Mouse (Mus musculus) stomach, embryonic 14.5 days (tissue): ENCODE measurements around the gene Fam173a. TPM values are rescaled to one million over a fixed set of nuclear protein-coding genes. Genes with fewer than 3 reads are reported as not detected.
"Not testable (repeated sequence)": the region's sequence is repeated elsewhere in the genome, so short reads cannot be mapped to it uniquely, and the experiment has no call there.

Source experiments
- ATAC-seq: fragments of 200-750 bp; cut with Nextera tagmentation; 2 replicates; pipeline ENCODE4 v1.8.0; 2017; ENCODE audit warnings: low read depth, moderate TSS enrichment; ENCODE audit not compliant: insufficient number of reproducible peaks, insufficient read depth, low FRiP score
- H3K27ac ChIP-seq: fragments of 300-500 bp; sonication (generic); 2 replicates; pipeline ENCODE4 v1.5.1; 2014; ENCODE audit warnings: mild to moderate bottlenecking, low read length, moderate library complexity, mixed read lengths
- H3K27me3 ChIP-seq: fragments of 300-500 bp; sonication (generic); 2 replicates; pipeline ENCODE4 v1.6.1; 2014; ENCODE audit warnings: low read length, control low read depth, mixed read lengths; ENCODE audit not compliant: control insufficient read depth, insufficient read depth
- H3K36me3 ChIP-seq: fragments of 300-500 bp; sonication (generic); 2 replicates; pipeline ENCODE4 v1.6.1; 2014; ENCODE audit warnings: mild to moderate bottlenecking, control low read depth, low read length, moderate library complexity, mixed read lengths; ENCODE audit not compliant: control insufficient read depth, insufficient read depth
- H3K4me1 ChIP-seq: fragments of 300-500 bp; sonication (generic); 2 replicates; pipeline ENCODE4 v1.6.1; 2014; ENCODE audit warnings: low read length, control low read depth, mixed read lengths; ENCODE audit not compliant: control insufficient read depth, insufficient read depth
- H3K4me2 ChIP-seq: fragments of 300-500 bp; sonication (generic); replicated peaks from 2 replicates; pipeline ENCODE4 v1.6.1; 2014; ENCODE audit warnings: low read depth, low read length, control low read depth
- H3K4me3 ChIP-seq: fragments of 300-500 bp; sonication (generic); 2 replicates; pipeline ENCODE4 v1.5.1; 2014; ENCODE audit warnings: low read depth, low read length, control low read depth
- H3K9ac ChIP-seq: fragments of 300-500 bp; sonication (generic); replicated peaks from 2 replicates; pipeline ENCODE4 v1.6.1; 2014; ENCODE audit warnings: low read depth, mild to moderate bottlenecking, control low read depth, low read length, moderate library complexity, mixed read lengths
- H3K9me3 ChIP-seq: fragments of 300-500 bp; sonication (generic); 2 replicates; pipeline ENCODE4 v1.6.1; 2016; ENCODE audit warnings: low read depth, low read length, control low read depth; ENCODE audit not compliant: control insufficient read depth
- WGBS: fragments of 180-500 bp; shearing (Covaris S2); extraction: QIAGEN DNeasy Blood & Tissue Kit; methylation state at CpG from one replicate; pipeline ENCODE4 v1.1.7; 2014; 5-methylcytosine and 5-hydroxymethylcytosine counted together
- microRNA-seq: library from miRNA; unstranded; fragments of <30 nt; microRNA quantifications from one replicate; pipeline ENCODE4, GENCODE M21; 2016
- polyA plus RNA-seq: library from polyadenylated mRNA; unstranded; fragments of >200 nt; fragmentation: Nextera tagmentation; extraction: Ambion mirVana; gene quantifications from 2 replicates; pipeline ENCODE4 v1.2.1, GENCODE M21; 2014

Fam173a gene
- polyA plus RNA-seq, 1 experiment from 2014 or later: 109 TPM

DNA sequence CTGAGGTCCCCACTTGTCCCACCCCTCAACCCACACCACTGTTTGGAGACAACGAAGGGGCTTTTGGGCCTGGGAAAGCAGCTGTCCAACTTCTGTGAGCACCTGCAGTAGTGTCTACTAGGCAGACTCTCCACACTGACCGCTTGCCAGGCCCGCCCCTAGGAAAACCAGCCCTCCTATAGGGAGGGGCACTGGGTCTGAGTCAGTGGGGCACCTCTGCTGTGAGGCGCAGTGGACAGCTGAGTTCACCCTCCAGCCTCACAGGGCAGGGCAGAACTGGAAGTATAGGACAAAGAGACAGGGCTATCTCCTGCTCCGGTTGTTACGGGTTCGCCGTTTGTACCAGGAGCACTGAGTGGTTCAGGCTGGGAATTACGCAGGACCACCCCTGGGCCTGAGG is 38.5 kb downstream of the Fam173a start, which contains the start of gene Msln:
Msln (minus strand) TSS at position 138 of the 400 bp plus-strand sequence.
- H3K27me3 ChIP-seq: no peaks in the 10 kb centered on the region
- WGBS: 71% methylated on average over 9 of the region's 9 CpGs
- no peaks in the 10 kb centered on the region for H3K9me3 ChIP-seq
- H3K4me2 ChIP-seq: 0 out of 2 replicates have a peak within 1 kb of the TSS, but pooled peaks have one; percentile 10
- no peaks in the 10 kb centered on the region for H3K36me3 ChIP-seq
- no peak within 1 kb of the TSS for H3K27ac ChIP-seq
- peak; percentile 50; the same call in 1 of the 2 replicates for ATAC-seq
- H3K4me1 ChIP-seq: peaks cover 21% of the 10 kb centered on the region
- no peak within 1 kb of the TSS for H3K9ac ChIP-seq
- no peak within 1 kb of the TSS for H3K4me3 ChIP-seq

DNA sequence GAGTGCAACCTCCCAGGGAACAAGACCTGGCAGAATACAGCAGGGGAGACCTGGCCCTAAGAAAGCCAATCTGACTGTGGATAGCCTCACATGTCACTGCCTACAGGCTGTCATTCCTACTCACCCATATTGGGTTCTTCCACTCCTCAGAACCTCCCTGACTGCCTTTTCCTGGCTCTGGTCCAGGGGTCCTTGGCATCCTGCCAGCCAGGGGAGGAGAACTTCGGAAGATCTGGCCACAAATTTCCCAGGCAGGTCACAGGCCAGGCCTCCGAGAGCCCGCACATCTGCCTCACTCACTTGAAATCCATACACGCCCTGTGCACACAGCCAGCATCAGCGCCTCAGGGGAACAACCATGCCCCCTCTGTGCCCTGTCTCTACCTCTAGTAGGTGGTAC is 41.3 kb downstream of the Fam173a start:
- no peak overlapping the region for H3K27ac ChIP-seq
- ATAC-seq: no peak
- no peaks in the 10 kb centered on the region for H3K9me3 ChIP-seq
- no peaks in the 10 kb centered on the region for H3K27me3 ChIP-seq
- H3K4me2 ChIP-seq: no peak overlapping the region
- 21% methylated on average over 5 of the region's 5 CpGs for WGBS
- H3K36me3 ChIP-seq: no peaks in the 10 kb centered on the region
- no peak overlapping the region for H3K9ac ChIP-seq
- no peak overlapping the region for H3K4me3 ChIP-seq
- peaks cover 18% of the 10 kb centered on the region for H3K4me1 ChIP-seq

DNA sequence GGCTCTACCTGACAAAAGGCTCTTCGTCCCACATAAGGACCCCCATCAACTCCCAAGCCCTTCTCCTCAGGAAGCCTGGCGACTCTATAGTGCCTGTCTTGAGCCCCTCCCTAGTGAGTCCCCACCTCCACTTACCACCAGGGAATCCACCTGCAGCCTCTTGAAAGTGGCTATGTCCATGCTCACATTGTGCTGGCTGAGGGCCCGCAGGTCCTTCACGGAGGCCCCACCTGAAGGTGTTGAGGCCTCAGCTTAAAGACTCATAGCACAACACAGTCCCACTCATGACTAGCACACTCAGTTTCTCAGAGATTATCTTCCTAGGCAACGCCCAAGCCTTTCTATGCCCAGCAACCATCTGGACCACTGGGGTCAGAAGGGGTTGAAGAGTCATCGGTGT is 43.4 kb downstream of the Fam173a start:
- no peak overlapping the region for H3K9ac ChIP-seq
- ATAC-seq: no peak
- no peak overlapping the region for H3K4me3 ChIP-seq
- peaks cover 5% of the 10 kb centered on the region for H3K4me1 ChIP-seq
- no peak overlapping the region for H3K27ac ChIP-seq
- 89% methylated on average over 6 of the region's 6 CpGs for WGBS
- H3K27me3 ChIP-seq: no peaks in the 10 kb centered on the region
- no peaks in the 10 kb centered on the region for H3K36me3 ChIP-seq
- H3K9me3 ChIP-seq: no peaks in the 10 kb centered on the region
- no peak overlapping the region for H3K4me2 ChIP-seq

DNA sequence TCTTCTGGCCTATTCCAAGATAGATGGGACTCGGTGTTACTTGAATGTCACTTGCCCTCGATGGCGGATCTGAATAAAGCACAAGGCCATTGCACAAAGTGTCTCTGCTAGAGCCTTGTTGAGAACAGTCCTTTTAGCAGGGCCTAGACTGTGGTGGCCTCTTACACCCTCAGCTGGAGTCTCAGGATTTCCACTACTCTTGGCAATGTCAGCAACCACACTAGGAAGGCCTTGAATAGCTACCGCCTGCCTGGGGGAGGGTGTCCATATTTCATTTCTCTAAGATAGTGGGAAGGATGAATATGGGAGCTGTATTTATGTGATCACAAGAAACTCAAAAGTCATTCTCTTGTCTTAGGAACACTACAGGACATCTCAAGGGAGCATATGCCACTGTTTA is 44.5 kb downstream of the Fam173a start:
- Histone ChIP-seq H3K27me3 (no peaks in the 10 kb centered on the region), H3K36me3 (no peaks in the 10 kb centered on the region), H3K9me3 (no peaks in the 10 kb centered on the region), H3K4me2 (no peak overlapping the region), H3K4me1 (peaks cover 5% of the 10 kb centered on the region), H3K4me3 (no peak overlapping the region), H3K9ac (no peak overlapping the region), H3K27ac (no peak overlapping the region)
- no peak for ATAC-seq
- 92% methylated on average over 4 of the region's 4 CpGs for WGBS

DNA sequence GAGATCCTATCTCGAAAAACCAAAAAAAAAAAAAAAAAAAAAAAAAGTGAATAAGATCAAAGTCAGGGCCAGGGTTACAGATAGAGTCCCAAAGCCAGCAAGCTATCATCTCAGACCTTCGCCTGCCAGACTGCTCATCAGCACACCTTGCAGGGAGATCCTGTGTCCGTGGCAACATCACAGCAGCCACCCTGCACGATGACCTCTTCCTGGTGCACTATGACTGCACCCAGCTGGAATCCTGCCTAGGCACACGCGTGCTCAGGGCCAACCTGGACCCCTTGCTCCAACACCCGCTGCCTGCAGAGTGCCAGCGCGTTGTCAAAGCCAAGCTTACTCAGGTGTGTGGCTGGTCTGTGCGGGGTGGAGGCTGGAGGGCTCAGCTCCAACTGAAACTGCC is 48.4 kb downstream of the Fam173a start:
- Histone ChIP-seq H3K4me1 (no peaks in the 10 kb centered on the region), H3K27me3 (no peaks in the 10 kb centered on the region), H3K9ac (no peak overlapping the region), H3K9me3 (no peaks in the 10 kb centered on the region), H3K36me3 (no peaks in the 10 kb centered on the region), H3K4me2 (no peak overlapping the region), H3K27ac (no peak overlapping the region), H3K4me3 (no peak overlapping the region)
- no peak for ATAC-seq
- 79% methylated on average over 10 of the region's 10 CpGs for WGBS

DNA sequence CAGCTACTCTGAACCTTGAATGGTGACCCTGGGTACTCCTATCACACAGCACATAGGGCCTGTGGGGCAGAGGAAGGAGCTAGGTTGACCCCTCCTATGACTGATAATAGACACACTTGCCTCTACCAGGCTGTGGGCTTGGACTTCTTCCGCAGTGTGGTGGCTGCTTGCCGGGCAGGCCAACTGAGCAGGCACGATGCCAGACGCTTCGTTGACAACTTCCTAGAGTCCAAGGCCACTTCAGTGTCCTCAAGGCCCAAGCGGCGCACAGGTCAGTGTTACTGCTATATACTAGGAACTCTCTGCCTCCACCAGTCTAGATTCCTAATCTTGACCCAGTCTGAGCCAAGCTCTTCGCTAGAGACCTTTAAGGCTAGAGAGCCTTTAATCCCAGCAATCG is 48.9 kb downstream of the Fam173a start:
- no peak overlapping the region for H3K27ac ChIP-seq
- H3K4me3 ChIP-seq: no peak overlapping the region
- H3K9me3 ChIP-seq: no peaks in the 10 kb centered on the region
- H3K4me1 ChIP-seq: no peaks in the 10 kb centered on the region
- H3K9ac ChIP-seq: no peak overlapping the region
- H3K36me3 ChIP-seq: no peaks in the 10 kb centered on the region
- no peaks in the 10 kb centered on the region for H3K27me3 ChIP-seq
- H3K4me2 ChIP-seq: no peak overlapping the region
- 90% methylated on average over 9 of the region's 9 CpGs for WGBS
- ATAC-seq: no peak

DNA sequence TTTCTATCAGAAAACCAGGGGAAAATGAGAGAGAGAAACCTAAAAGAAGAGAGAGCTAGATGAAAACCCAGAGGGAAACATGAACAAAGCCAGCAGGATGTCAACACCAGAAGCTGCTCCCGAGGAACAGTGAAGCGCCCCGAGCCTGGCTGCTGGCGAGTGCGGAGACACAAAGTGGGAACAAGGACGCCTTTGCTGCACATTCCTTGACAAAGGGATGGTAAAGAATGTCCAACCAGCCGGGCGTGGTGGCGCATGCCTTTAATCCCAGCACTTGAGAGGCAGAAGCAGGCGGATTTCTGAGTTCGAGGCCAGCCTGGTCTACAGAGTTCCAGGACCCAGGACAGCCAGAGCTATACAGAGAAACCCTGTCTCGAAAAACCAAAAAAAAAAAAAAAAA is 51.2 kb downstream of the Fam173a start:
- ATAC-seq, H3K27ac ChIP-seq, H3K4me3 ChIP-seq, H3K9ac ChIP-seq, H3K9me3 ChIP-seq, H3K4me1 ChIP-seq, H3K27me3 ChIP-seq, H3K36me3 ChIP-seq, H3K4me2 ChIP-seq: not testable (repeated sequence)
- 70% methylated on average over 12 of the region's 12 CpGs for WGBS

Small RNAs within 50 kb of the gene (microRNA-seq; reads per million reads assigned to microRNA genes)
- gene Gm25083: not detected
- gene Mir3082: not detected
- not detected for gene Mir6966

Other genes with a start within 250 kb of the Fam173a start
- gene Sox8, start 222.2 kb downstream of the Fam173a start, polyA plus RNA-seq: 7.1 and 8.0 TPM in 2 replicates
- gene Lmf1, start 213.8 kb downstream of the Fam173a start, polyA plus RNA-seq: 29.0 and 30.1 TPM in 2 replicates
- 1.7 and 3.7 TPM in 2 replicates for gene Gng13, start 75.7 kb downstream of the Fam173a start, polyA plus RNA-seq
- 17.3 and 18.6 TPM in 2 replicates for gene Chtf18, start 65.5 kb downstream of the Fam173a start, polyA plus RNA-seq
- 22.1 and 25.0 TPM in 2 replicates for gene Rpusd1, start 65.2 kb downstream of the Fam173a start, polyA plus RNA-seq
- not detected in 2 replicates for gene Mslnl, start 56.9 kb downstream of the Fam173a start, polyA plus RNA-seq
- gene Msln, start 38.5 kb downstream of the Fam173a start, polyA plus RNA-seq: 29.5 and 36.0 TPM in 2 replicates
- 26.0 and 29.0 TPM in 2 replicates for gene Narfl, start 19.1 kb downstream of the Fam173a start, polyA plus RNA-seq
- 76.8 and 76.9 TPM in 2 replicates for gene Haghl, start 7.2 kb downstream of the Fam173a start, polyA plus RNA-seq
- 0.30 TPM in 1 of 2 replicates, not detected in the other for gene Ccdc78, start 6.3 kb downstream of the Fam173a start, polyA plus RNA-seq
- not detected in 2 replicates for gene AC134908.4, start 2.8 kb upstream of the Fam173a start, polyA plus RNA-seq
- 6.9 and 8.7 TPM in 2 replicates for gene Metrn, start 4.2 kb upstream of the Fam173a start, polyA plus RNA-seq
- gene Fbxl16, start 16.2 kb upstream of the Fam173a start, polyA plus RNA-seq: 4.5 and 4.6 TPM in 2 replicates
- gene Wdr24, start 30.7 kb upstream of the Fam173a start, polyA plus RNA-seq: 25.3 and 28.3 TPM in 2 replicates
- gene Jmjd8, start 36.0 kb upstream of the Fam173a start, polyA plus RNA-seq: 41.9 and 44.4 TPM in 2 replicates
- 321 and 347 TPM in 2 replicates for gene Stub1, start 40.5 kb upstream of the Fam173a start, polyA plus RNA-seq
- 2.7 and 3.2 TPM in 2 replicates for gene Rhbdl1, start 44.4 kb upstream of the Fam173a start, polyA plus RNA-seq
- gene Gm20683, start 48.9 kb upstream of the Fam173a start, polyA plus RNA-seq: 1.4 and 2.1 TPM in 2 replicates
- 11.2 and 13.6 TPM in 2 replicates for gene Rhot2, start 52.0 kb upstream of the Fam173a start, polyA plus RNA-seq
- 20.1 and 22.5 TPM in 2 replicates for gene Wdr90, start 68.6 kb upstream of the Fam173a start, polyA plus RNA-seq
- 23.2 and 23.3 TPM in 2 replicates for gene Mcrip2, start 75.9 kb upstream of the Fam173a start, polyA plus RNA-seq
- gene Mettl26, start 82.2 kb upstream of the Fam173a start, polyA plus RNA-seq: 66.9 and 67.5 TPM in 2 replicates
- 0.52 and 0.65 TPM in 2 replicates for gene Wfikkn1, start 88.0 kb upstream of the Fam173a start, polyA plus RNA-seq
- gene Rab40c, start 126.8 kb upstream of the Fam173a start, polyA plus RNA-seq: 17.0 and 17.2 TPM in 2 replicates
- gene Pigq, start 152.0 kb upstream of the Fam173a start, polyA plus RNA-seq: 59.4 and 59.7 TPM in 2 replicates
- gene Nhlrc4, start 152.1 kb upstream of the Fam173a start, polyA plus RNA-seq: 0.72 TPM in 1 of 2 replicates, not detected in the other
- gene A930017K11Rik, start 159.7 kb upstream of the Fam173a start, polyA plus RNA-seq: 0.32 and 0.41 TPM in 2 replicates
- 23.9 and 27.1 TPM in 2 replicates for gene Capn15, start 192.9 kb upstream of the Fam173a start, polyA plus RNA-seq